Mouse (Mus musculus) neural tube, embryonic 11.5 days (tissue): ENCODE data around the gene Galntl5. TPM values are rescaled to one million over a fixed set of nuclear protein-coding genes. Genes with fewer than 3 reads are reported as not detected.
"Not testable (repeated sequence)": the region's sequence is repeated elsewhere in the genome, so short reads cannot be mapped to it uniquely, and the experiment has no call there.

ENCODE experiments used
- ATAC-seq: fragments of 200-750 bp; cut with Nextera tagmentation; 2 replicates; pipeline ENCODE4 v1.8.0; 2017; ENCODE audit warnings: moderate number of reproducible peaks, mild to moderate bottlenecking, moderate TSS enrichment, moderate library complexity; ENCODE audit not compliant: insufficient read depth, low FRiP score, low TSS enrichment
- DNase-seq: peaks from one replicate; pipeline ENCODE4 v3.0.0-alpha.2; 2015; ENCODE audit warnings: low spot score
- H3K27ac ChIP-seq: fragments of 300-500 bp; sonication (generic); 2 replicates; pipeline ENCODE4 v1.5.1; 2014; ENCODE audit warnings: low read depth, mild to moderate bottlenecking, low read length
- H3K27me3 ChIP-seq: fragments of 300-500 bp; sonication (generic); 2 replicates; pipeline ENCODE4 v1.6.1; 2014; ENCODE audit warnings: mild to moderate bottlenecking, low read length, mixed read lengths; ENCODE audit not compliant: control insufficient read depth, insufficient read depth
- H3K36me3 ChIP-seq: fragments of 300-500 bp; sonication (generic); 2 replicates; pipeline ENCODE4 v1.6.1; 2014; ENCODE audit warnings: mild to moderate bottlenecking, low read length, moderate library complexity, mixed read lengths; ENCODE audit not compliant: control insufficient read depth, insufficient read depth
- H3K4me1 ChIP-seq: fragments of 300-500 bp; sonication (generic); 2 replicates; pipeline ENCODE4 v1.6.1; 2014; ENCODE audit warnings: low read length, mixed read lengths; ENCODE audit not compliant: control insufficient read depth, insufficient read depth
- H3K4me2 ChIP-seq: fragments of 300-500 bp; sonication (generic); 2 replicates; pipeline ENCODE4 v1.6.1; 2014; ENCODE audit warnings: low read depth, mild to moderate bottlenecking, moderate library complexity
- H3K4me3 ChIP-seq: fragments of 300-500 bp; sonication (generic); 2 replicates; pipeline ENCODE4 v1.5.1; 2014; ENCODE audit warnings: low read depth, low read length
- H3K9ac ChIP-seq: fragments of 300-500 bp; sonication (generic); 2 replicates; pipeline ENCODE4 v1.6.1; 2014; ENCODE audit warnings: mild to moderate bottlenecking, low read length
- H3K9me3 ChIP-seq: fragments of 300-500 bp; sonication (generic); 2 replicates; pipeline ENCODE4 v1.6.1; 2016; ENCODE audit warnings: low read length; ENCODE audit not compliant: control insufficient read depth
- WGBS: fragments of 180-500 bp; shearing (Covaris S2); extraction: QIAGEN DNeasy Blood & Tissue Kit; methylation state at CpG from one replicate; pipeline ENCODE4 v1.1.7; 2014; 5-methylcytosine and 5-hydroxymethylcytosine counted together
- polyA plus RNA-seq: library from polyadenylated mRNA; unstranded; fragments of >200 nt; fragmentation: Nextera tagmentation; extraction: Ambion mirVana; gene quantifications from 2 replicates; pipeline ENCODE4 v1.2.1, GENCODE M21; 2014

Galntl5 gene
- polyA plus RNA-seq, 1 experiment from 2014 or later: not detected

GRCm38 (mm10) chr5:25179936-25180488 is 1.2 kb upstream of the Galntl5 start:
- DNase-seq: no peak
- no peak overlapping the region for H3K9ac ChIP-seq
- H3K36me3 ChIP-seq: no peaks in the 10 kb centered on the region
- no peaks in the 10 kb centered on the region for H3K9me3 ChIP-seq
- no peak overlapping the region for H3K4me2 ChIP-seq
- H3K4me1 ChIP-seq: no peaks in the 10 kb centered on the region
- no peak for ATAC-seq
- H3K27ac ChIP-seq: no peak overlapping the region
- no peaks in the 10 kb centered on the region for H3K27me3 ChIP-seq
- no peak overlapping the region for H3K4me3 ChIP-seq
- 90% methylated on average over 3 of the region's 3 CpGs for WGBS

GRCm38 (mm10) chr5:25183595-25183994 is 2.3 kb downstream of the Galntl5 start:
- H3K4me1 ChIP-seq: no peaks in the 10 kb centered on the region

GRCm38 (mm10) chr5:25184594-25184993 is 3.3 kb downstream of the Galntl5 start:
- ATAC-seq (no peak), DNase-seq (no peak)
- no peaks in the 10 kb centered on the region for H3K9me3 ChIP-seq
- no peaks in the 10 kb centered on the region for H3K36me3 ChIP-seq
- no peak overlapping the region for H3K27ac ChIP-seq
- H3K9ac ChIP-seq: no peak overlapping the region
- H3K4me1 ChIP-seq: no peaks in the 10 kb centered on the region
- H3K27me3 ChIP-seq: no peaks in the 10 kb centered on the region
- no peak overlapping the region for H3K4me2 ChIP-seq
- no peak overlapping the region for H3K4me3 ChIP-seq
- WGBS: 65% methylated on average over 2 of the region's 2 CpGs

More at GRCm38 (mm10) chr5:25183595-25183994, 2.3 kb downstream of the Galntl5 start:
- no peak overlapping the region for H3K27ac ChIP-seq
- H3K36me3 ChIP-seq: no peaks in the 10 kb centered on the region
- ATAC-seq: no peak
- H3K4me2 ChIP-seq: no peak overlapping the region
- no peaks in the 10 kb centered on the region for H3K9me3 ChIP-seq
- no peak overlapping the region for H3K9ac ChIP-seq
- H3K27me3 ChIP-seq: no peaks in the 10 kb centered on the region
- no peak overlapping the region for H3K4me3 ChIP-seq
- WGBS: 88% methylated on average over 4 of the region's 4 CpGs
- no peak for DNase-seq

- Histone ChIP-seq H3K4me1 (no peaks in the 10 kb centered on the region), H3K9ac (no peak overlapping the region), H3K9me3 (no peaks in the 10 kb centered on the region), H3K27ac (no peak overlapping the region), H3K36me3 (no peaks in the 10 kb centered on the region), H3K4me3 (no peak overlapping the region), H3K4me2 (no peak overlapping the region), H3K27me3 (no peaks in the 10 kb centered on the region)
- ATAC-seq (no peak), DNase-seq (no peak)
Measured at GRCm38 (mm10) chr5:25187727-25188126, 6.5 kb downstream of the Galntl5 start.

GRCm38 (mm10) chr5:25188802-25189201 is 7.5 kb downstream of the Galntl5 start:
- Histone ChIP-seq H3K9ac (no peak overlapping the region), H3K27ac (no peak overlapping the region), H3K27me3 (no peaks in the 10 kb centered on the region), H3K4me2 (no peak overlapping the region), H3K36me3 (no peaks in the 10 kb centered on the region), H3K4me1 (no peaks in the 10 kb centered on the region), H3K4me3 (no peak overlapping the region), H3K9me3 (no peaks in the 10 kb centered on the region)
- WGBS: 36% methylated on average over 1 of the region's 1 CpGs
- ATAC-seq: no peak
- no peak for DNase-seq

- Histone ChIP-seq H3K4me2 (no peak overlapping the region), H3K36me3 (no peaks in the 10 kb centered on the region), H3K27ac (no peak overlapping the region), H3K9ac (no peak overlapping the region), H3K9me3 (no peaks in the 10 kb centered on the region), H3K27me3 (no peaks in the 10 kb centered on the region), H3K4me3 (no peak overlapping the region), H3K4me1 (no peaks in the 10 kb centered on the region)
- WGBS: 82% methylated on average over 2 of the region's 2 CpGs
- no peak for DNase-seq
- ATAC-seq: no peak
Measured at GRCm38 (mm10) chr5:25190521-25190920, 9.3 kb downstream of the Galntl5 start.

- no peaks in the 10 kb centered on the region for H3K36me3 ChIP-seq
- no peaks in the 10 kb centered on the region for H3K9me3 ChIP-seq
- 80% methylated on average over 1 of the region's 1 CpGs for WGBS
- ATAC-seq (no peak), DNase-seq (no peak)
- H3K4me3 ChIP-seq: no peak overlapping the region
- no peak overlapping the region for H3K9ac ChIP-seq
- no peak overlapping the region for H3K4me2 ChIP-seq
- H3K27ac ChIP-seq: no peak overlapping the region
- H3K4me1 ChIP-seq: no peaks in the 10 kb centered on the region
- no peaks in the 10 kb centered on the region for H3K27me3 ChIP-seq
Measured at GRCm38 (mm10) chr5:25211872-25212271, 30.6 kb downstream of the Galntl5 start.

- not testable (repeated sequence) for H3K36me3 ChIP-seq, H3K9me3 ChIP-seq, H3K27me3 ChIP-seq, H3K9ac ChIP-seq, H3K4me2 ChIP-seq, DNase-seq, H3K4me3 ChIP-seq, H3K4me1 ChIP-seq, H3K27ac ChIP-seq, ATAC-seq
Measured at GRCm38 (mm10) chr5:25213216-25213615, 32.0 kb downstream of the Galntl5 start.

GRCm38 (mm10) chr5:25215006-25215405 is 33.7 kb downstream of the Galntl5 start:
- Histone ChIP-seq H3K27me3 (no peaks in the 10 kb centered on the region), H3K4me2 (no peak overlapping the region), H3K36me3 (no peaks in the 10 kb centered on the region), H3K4me1 (no peaks in the 10 kb centered on the region), H3K4me3 (no peak overlapping the region), H3K9me3 (no peaks in the 10 kb centered on the region), H3K27ac (no peak overlapping the region), H3K9ac (no peak overlapping the region)
- WGBS: 81% methylated on average over 6 of the region's 6 CpGs
- no peak for ATAC-seq
- DNase-seq: no peak
